Mouse (Mus musculus) adrenal gland, adult 10 weeks (tissue): ENCODE results near the gene Pald1. TPM values are rescaled to one million over a fixed set of nuclear protein-coding genes. Genes with fewer than 3 reads are reported as not detected.

Experiments used
- polyA plus RNA-seq: library from polyadenylated mRNA; stranded (reverse); fragments of 350-450 nt; fragmentation: Illumina TruSeq; extraction: RNeasy Lipid Tissue Mini Kit (QIAGEN cat#74804); gene quantifications from one replicate; pipeline ENCODE4 v1.2.3, GENCODE M21; 2014; ENCODE audit warnings: low read depth, low replicate concordance

Pald1 gene
- polyA plus RNA-seq = 1.5 TPM

GRCm38 (mm10) chr10:61383021-61383714 is at the start of gene Pald1:
Gene Pald1, minus strand, starts transcription at chr10:61383530.

GRCm38 (mm10) chr10:61417672-61418071 is 34.3 kb upstream of the Pald1 start, which contains the start of gene Nodal:
Gene Nodal, plus strand, starts transcription at chr10:61417972.

GRCm38 (mm10) chr10:61297477-61297876 is 85.9 kb downstream of the Pald1 start, which contains the start of gene Prf1:
Gene Prf1, plus strand, starts transcription at chr10:61297833.

GRCm38 (mm10) chr10:61273081-61273843 is 110.1 kb downstream of the Pald1 start, which contains the start of gene Adamts14:
Gene Adamts14, minus strand, starts transcription at chr10:61273438.

Other genes starting within 250 kb of the Pald1 start
- 84.1 TPM for gene Sgpl1, start 235.8 kb downstream of the Pald1 start, polyA plus RNA-seq
- not detected for gene Tbata, start 211.6 kb downstream of the Pald1 start, polyA plus RNA-seq
- gene Adamts14, start 110.1 kb downstream of the Pald1 start, polyA plus RNA-seq = not detected
- not detected for gene Prf1, start 85.7 kb downstream of the Pald1 start, polyA plus RNA-seq
- gene Nodal, start 34.4 kb upstream of the Pald1 start, polyA plus RNA-seq = not detected
- 31.4 TPM for gene Eif4ebp2, start 69.1 kb upstream of the Pald1 start, polyA plus RNA-seq
- 9.4 TPM for gene Lrrc20, start 92.3 kb upstream of the Pald1 start, polyA plus RNA-seq
- gene Npffr1, start 212.0 kb upstream of the Pald1 start, polyA plus RNA-seq = not detected